Mouse (Mus musculus) right cerebral cortex, postnatal 10 days (tissue): ENCODE measurements around the gene Slc16a5.

Experiments used
- DNase-seq, 2 experiments: peaks; one replicate each; pipeline ENCODE4 v3.0.0; 2021; ENCODE audit warnings: low spot score in 2 of 2

Gene Slc16a5

DNA sequence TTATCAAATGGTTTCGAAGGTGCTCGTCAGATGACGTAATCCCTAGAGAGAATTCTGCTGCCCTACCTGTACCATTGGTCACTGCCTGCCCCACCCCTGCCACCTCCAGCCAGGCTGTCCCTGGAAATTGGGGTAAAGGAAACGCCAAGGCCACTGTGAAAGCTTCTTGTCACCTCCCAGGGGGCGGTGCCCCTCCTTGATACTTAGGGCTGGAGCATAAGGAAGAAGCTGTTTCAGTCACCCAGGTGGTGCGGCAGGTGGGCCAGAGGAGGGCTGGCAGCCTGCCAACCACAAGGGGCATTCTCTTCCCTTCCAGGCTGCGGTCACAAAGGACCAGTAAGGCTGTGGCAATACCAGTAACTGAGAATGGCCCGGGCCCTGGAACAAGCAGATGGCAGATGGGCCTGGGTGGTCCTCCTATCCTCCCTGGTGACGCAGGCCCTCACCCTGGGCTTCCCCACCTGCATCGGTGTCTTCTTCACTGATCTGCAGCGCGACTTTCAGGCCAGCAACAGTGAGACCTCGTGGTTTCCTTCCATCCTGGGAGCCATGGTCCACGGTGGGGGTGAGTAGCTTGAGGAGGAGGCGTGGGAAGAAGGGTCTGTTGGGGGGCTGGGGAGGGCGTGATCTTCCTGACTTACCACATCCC lies at the start of gene Slc16a5:
Gene Slc16a5 (plus strand): TSS at position 232 of the 649 bp plus-strand sequence.
- peak in 1 of 2 experiments; percentile 24 for DNase-seq

DNA sequence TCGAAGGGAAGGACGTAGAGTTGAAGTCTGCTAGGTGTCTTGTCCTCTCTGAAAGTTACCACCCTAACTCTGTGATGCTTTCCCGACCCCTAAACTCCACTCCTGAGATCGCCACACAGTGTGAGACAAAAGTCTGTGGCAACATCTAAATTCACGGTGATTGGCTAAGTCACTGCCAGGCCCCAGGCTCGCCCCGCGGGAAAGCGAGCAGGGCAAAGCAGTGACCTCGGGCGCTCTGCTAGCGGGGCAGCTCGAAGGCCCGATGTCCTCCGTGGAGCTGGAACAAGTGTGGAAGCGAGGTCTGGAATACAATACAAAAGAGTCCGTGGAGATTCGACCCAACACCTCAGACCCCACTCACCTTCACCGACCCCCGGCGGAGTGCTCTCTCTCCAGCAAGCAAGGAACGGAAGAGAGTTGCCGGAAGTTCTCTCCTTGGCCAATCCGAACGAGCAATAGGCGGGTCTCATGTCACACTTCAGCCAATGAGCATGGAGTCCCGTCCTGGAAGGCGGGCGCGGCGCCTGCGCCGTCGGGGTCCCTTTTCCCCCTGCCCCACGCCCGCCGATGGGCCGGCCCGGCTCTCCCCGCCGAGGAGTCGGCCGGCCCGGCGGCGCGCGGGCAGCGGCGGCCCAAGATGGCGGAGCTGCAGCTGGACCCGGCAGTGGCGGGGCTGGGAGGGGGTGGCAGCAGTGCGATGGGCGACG lies 42.6 kb upstream of the Slc16a5 start, which contains the start of the genes Atp5h and Kctd2:
Gene Atp5h (minus strand): TSS at position 432 of the 707 bp plus-strand sequence.
Gene Kctd2 (plus strand): TSS at position 598 of the 707 bp plus-strand sequence.
- DNase-seq, result peak; percentile 97 to 98

DNA sequence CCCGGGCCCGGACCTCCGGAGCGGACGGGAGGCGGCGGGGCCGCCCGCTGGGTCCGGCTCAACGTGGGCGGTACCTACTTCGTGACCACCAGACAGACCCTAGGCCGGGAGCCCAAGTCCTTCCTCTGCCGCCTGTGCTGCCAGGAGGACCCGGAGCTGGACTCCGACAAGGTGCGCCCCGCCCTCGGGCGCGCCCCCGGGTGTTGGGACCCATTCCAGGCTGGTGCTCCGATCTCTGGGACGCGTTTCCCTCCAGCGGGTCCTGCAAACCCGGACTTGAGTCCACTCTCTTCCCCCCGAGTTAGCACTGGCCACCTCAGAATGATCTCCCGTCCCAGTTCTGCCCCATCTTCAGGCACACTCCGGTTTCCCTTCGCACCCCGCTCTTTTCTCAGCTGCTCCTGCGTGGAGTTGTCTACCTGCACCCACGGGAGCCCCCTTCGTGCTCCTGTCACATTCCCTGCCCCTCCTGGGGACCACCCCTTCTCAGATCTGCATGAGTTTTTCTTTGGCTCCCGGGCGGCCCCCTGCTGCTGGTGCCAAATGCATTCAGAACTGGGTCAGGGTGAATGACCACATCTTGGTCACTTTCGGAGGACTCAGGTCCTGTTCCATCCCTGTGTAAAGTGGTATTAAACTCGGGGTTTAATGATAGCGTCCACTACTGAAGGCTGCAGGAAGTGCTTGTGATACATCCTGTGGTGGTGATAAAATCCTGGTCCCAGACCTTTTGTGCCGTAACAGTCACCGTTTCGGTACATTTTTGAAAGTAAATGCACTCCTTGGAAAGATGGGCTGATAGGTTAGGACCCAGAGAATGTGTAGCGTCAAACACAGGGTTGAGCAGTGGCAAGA lies 41.7 kb upstream of the Slc16a5 start:
- DNase-seq, result peak; percentile 74 to 78

DNA sequence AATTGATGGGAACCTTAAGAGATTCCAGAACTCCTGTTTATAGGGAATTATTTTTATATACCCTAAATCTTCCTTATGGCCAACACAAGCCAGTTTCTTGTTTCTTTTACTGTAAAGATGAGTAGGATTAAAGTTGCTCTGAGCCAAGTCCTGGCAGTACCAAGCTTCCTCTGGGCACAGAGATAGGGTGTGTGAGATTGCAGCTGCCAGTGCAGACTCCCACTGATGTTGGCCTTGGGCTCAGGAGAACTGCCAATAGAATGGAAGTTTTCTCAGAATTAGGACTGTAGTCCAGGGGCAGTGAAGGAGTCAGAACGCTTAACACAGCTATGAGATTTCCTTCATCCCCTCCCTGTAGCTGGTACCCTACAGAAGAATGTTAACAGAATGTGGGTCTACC lies 40.9 kb upstream of the Slc16a5 start:
- DNase-seq, result no peak

DNA sequence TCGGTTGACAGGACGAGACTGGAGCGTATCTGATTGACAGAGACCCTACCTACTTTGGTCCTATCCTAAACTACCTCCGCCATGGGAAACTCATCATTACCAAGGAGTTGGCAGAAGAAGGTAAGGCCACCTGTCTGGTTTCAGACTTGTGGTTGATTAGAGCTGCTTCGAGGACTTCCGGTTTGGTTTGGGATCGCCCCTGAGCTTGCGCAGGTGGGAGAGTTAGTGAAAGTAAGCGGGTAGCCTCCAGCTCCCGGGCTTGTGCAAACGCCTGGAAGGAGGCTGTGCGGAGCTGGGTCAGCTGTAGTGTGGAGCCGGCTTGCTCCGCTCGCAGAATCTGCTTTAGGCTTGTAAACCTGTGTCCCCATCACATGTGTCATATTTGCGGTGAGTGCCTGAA lies 40.3 kb upstream of the Slc16a5 start:
- DNase-seq, result no peak

DNA sequence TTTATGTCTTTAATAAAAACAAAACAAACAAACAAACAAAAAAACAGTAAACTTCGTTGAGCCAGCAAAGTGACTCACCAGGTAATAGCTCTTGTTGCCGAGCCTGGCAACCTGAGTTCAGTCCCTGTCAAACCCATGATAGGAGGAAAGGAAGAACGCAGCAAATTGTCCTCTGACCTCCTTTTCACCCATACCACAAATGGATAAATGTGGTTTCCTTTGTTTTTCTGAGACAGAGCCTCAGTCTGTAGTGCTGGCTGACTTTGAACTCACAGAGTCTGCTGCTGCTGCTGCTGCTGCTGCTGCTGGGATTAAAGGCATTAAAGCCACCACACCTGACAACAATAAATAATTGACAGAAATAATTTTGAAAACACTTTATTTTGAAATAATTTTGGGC lies 39.2 kb upstream of the Slc16a5 start:
- DNase-seq, result no peak

DNA sequence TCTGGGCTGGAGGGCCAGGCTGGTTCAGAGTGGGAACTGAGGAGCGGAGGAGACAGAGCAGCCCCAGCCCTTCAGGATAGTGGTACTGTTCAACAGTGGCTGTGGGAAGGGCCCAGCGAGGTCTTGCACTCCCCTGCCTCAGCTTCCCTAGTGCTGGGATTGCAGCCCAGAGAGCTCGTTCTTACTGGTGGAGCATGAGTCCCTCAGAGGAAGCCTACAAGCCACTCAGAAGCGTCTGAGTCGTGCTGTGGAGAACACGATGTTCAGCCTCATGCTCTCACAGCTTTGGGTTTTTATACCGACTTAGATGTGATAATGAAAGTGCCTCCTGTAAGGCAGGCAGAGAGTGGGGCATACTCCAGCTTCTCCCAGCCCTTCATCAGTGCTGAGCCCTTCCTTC lies 37.6 kb upstream of the Slc16a5 start:
- no peak for DNase-seq

DNA sequence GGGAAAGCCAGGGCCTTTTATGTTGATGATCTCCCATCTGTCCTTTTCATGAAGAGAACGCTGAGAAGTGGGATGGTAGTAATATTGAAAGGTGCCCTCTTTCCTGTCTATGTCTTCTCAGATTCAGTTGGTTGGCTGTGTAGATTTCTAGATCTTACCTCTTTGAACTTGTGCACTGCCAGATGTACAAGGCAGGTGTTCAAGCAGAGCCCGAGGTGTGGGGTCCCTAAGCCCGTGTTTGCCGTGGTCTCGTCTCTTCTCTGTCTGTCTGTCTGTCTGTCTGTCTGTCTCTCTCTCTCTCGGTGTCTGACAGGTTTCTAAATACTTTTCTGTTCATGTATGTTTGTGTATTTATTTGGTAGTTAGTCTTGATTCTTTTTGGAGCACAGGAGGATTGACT lies 36.6 kb upstream of the Slc16a5 start:
- DNase-seq, result no peak

DNA sequence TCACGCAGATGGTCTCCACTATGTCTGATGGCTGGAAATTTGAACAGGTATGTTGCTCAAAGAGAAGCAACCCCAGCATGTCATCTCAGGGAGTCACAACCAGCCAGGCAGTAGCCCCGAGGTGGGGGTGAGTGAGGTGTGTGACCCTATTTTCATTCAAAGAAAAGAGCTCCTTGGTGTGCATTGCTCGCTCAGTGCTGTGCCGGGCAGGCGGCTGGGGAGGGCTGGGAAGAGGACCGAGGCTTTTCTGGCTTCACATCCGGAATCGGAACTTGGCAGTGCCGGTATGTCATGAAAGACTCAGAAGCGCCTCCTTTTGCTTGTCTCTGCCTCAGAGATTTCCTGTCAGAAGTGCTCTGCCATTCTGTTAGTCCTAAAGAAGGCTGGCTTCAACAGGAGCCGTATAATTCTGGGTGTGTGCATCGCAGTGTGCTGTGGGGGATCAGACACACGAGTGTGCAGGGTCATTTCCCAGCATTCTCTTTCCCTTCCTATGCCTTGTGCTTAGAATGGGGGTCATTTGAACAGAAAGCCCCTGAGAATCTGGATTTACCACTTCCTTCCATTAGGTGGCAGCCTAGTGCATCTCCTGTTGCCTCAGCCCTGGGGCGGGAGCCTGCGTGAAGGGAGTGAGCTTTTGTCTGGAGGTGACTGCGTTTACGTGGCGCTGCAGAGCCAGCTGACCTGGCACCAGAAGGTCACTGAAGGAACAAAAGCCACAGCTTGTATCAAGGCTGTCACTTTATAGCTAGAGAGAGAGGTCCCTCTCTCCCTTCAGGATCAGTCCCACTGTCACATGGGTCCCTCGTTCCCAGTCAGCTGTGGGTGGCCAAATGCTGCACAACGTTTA lies 34.6 kb upstream of the Slc16a5 start:
- peak; percentile 82 to 84 for DNase-seq

DNA sequence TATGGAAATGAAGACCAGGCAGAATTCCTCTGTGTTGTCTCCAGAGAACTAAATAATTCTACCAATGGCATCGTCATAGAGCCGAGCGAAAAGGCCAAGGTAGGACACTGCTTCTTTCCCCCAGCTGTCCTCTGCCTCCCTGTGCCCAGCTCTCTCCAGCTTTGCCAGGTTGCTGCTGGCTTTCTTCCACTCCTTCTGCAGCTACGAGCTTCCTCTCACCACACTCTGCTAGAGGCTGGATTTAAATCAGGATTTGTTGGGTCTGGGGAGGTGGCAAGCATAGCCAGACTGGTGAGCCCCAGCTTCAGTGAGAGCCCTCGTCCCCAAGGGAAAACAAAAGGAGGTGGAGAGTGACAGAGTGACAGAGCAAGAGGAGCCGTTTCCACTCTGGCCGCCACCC lies 33.0 kb upstream of the Slc16a5 start:
- DNase-seq, result peak in 1 of 2 experiments; percentile 65

DNA sequence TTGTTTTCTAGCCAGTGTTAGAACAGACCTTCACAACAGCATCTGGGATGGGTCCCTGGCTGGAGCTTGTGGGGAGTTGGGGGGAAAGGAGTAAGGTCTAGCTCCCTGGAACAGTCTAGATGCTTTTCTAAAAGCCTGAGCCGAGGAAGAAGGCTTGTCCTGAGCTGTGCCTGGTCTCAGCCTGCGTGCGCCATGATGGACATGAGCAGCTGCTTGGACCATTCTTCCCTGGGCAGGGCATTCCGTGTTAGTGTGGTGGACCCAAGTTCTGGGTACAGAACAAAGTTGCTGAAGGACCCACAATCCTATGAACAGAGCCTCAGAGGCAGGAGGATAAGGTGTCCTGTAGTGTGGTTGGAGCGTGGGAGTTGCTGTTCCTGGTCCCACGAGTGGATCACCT lies 31.7 kb upstream of the Slc16a5 start:
- no peak for DNase-seq

DNA sequence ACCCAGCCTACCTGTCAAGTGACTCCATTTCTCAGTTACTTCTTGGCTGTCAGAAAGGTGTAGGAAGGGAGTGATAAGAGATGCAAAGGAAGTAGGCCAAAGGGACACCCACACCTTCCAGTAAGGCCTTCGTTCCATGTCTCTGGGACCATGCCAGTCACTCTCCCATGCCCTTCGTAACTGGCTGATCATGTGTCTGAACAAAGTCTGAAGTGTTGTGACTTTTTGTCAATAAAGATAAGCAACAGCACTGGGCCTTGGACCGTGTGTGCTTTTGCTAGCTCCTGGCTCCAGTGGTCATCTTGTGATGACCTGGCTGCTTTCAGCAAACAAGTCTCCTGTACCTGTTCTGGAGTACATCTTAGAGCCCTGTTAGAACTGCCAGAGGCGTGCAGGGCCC lies 29.5 kb upstream of the Slc16a5 start:
- DNase-seq, result no peak

DNA sequence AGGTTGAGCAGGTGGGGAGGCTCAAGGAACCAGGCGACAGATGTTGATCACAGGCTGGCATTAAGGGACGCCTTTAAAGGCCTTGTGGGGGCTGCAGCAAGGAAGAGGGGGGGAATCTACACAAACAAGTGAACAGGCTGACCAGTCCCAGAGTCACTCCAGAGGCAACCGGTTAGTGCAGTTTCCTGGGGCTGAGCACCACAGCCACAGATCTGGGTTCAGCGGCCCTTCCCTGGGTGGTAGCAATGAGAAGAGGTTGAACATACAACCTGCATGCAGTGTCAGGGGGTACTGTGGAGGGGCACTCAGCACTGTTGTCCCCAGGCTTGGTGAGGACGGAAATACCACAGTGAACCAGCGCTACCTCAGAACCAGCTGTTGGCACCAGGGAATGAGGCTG lies 28.9 kb upstream of the Slc16a5 start:
- no peak for DNase-seq

DNA sequence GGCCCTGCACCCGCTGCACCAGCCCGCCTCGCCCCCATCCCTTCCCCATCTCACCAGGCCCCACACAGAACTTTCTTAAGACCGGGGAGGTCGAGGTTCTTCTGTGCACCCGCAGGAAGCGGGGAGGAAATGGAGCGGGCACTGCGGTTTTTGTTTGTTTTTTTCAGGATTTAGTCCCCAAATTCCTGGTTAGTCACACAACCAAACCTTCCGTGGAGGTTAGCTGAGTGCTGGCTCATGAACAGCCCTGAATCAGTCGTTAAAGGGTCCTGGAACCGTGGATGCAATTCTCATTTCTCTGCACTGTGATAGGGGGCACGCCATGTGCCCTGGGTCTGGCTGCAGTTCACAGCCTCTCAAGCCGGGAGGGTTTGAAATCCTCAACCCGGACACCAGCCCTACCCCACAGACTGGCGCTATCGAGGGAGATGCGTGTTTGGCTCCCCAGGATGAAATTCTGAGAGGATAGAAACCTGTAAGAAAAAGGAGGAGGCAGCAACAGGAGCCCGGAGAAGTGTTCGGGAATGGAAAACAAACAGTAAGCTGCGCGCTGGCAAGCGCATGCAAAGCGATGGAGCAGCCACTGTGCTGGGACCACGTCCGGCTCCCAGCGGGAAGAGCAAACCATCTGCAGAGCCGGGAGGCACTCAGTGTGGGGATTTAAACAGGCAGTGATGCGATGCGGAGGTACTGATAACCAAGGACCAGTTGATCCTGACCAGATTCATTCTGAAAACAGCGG lies 26.5 kb upstream of the Slc16a5 start:
- DNase-seq, result peak in 1 of 2 experiments; percentile 56

DNA sequence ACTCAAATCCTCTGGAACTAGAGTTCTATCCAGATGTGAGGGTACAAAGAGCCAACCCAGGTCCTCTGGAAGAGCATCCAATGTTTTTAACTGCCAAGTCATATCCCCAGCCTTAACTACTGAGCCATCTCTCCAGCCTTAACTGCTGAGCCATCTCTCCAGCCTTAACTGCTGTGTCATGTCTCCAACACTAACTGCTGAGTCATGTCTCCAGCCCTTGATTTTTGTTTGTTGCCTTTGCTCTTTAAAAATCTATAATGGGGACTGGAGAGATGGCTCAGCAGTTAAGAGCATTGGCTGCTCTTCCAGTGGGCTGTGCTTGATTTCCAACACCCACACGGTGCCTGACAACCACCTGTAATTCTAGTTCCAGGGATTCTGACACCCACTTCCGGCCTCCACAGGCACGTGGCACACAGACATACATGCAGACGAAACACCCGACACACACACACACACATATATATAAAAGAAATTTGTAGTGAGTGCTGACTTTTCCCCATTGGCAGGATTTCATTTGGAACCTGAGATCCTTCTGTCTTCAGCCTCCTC lies 24.6 kb upstream of the Slc16a5 start:
- DNase-seq, result no peak

DNA sequence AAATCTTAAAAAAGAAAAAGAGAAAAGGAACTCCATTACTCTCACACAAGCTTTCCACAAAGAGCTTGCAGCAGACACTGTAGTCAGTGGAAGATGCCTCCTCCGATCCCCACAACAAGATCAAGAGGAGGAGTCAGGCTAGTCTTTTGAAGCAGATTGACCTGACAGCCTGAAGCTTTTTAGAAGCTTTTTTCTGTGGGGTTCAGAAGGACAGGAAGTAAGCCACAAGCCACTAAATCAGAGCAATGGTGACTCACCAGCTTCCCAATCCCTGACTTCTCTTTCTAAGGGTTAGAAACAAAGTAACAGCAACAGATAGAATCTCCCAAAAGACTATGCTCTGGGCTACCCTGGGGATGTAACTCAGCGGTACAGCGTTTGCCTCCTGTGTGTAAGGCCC lies 22.9 kb upstream of the Slc16a5 start:
- no peak for DNase-seq

DNA sequence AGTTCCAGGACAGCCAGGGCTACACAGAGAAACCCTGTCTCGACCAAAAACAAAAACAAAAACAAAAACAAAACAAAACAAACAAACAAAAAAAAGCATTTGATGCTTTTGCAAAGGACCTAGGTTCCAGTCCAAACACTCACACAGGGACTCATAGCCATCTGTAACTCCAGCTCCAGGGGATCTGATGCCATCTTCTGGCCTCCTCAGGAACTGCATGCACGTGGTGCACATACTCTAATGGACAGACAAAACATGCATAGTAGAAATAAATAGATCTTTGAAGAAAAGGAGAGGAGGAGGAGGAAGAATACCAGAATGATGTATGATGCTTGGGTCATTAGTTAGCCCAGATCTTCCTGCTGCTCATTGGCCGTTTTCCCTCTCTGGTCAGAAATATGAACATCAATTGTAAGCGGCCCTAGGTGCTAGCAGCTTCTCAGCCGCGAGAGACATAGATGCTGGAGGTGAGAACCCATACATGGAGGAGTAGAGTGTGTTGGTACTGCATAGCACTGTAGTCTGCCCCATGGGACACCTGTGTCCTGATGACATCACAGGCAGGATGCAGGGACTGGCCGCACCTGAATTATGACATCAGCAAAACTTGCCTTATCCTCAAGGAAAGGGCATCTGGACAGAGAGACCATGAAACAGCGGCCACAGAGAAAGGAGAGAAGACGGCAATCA lies 22.2 kb upstream of the Slc16a5 start, which contains the start of gene Trim80:
Gene Trim80 (plus strand): TSS at position 640 of the 690 bp plus-strand sequence.
- DNase-seq, result no peak

DNA sequence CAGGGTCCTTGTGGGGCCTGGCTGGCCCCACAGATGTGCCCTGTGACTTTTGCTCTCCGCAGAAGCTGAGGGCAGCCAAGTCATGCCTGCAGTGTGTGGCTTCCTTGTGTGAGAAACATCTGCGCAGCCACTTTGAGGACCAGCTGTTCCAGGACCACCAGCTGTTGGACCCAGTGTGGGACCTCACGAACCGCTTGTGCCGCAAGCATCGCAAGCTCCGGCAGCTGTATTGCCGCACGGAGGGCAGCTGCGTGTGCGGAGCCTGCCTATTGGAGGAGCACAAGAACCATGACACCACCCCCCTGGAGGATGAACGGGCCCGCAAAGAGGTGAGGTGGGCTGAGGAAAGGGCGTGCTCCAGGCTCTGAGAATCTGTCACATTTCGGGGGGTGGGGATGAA lies 20.9 kb upstream of the Slc16a5 start:
- DNase-seq, result no peak

DNA sequence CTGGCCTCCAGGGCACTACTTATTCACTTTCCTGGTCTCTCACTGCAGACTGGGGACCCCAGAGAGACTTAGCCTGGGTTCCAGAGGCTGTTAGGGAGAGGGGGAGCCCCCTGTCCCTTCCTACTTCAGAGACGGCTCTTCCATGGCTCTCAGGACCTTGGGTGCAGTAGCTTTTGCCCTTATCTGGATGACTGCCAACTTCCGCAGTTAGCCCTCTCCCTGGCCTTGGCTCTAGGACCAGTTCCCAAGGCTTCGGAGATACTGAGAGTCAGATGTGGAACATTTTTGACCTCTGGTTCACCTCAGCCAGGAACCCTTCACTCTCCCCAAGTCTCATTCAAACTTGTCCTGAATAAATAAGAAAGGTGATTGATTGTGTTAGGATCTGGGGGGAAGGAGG lies 15.4 kb upstream of the Slc16a5 start:
- DNase-seq, result no peak
